Mouse (Mus musculus) E14TG2a.4 (cell line): ENCODE data around the gene Crk.

Experiments used
- H3K27me3 ChIP-seq: 2 replicates; pipeline ENCODE4 v1.6.1; 2014; ENCODE audit warnings: low read length, control low read depth; ENCODE audit not compliant: insufficient read depth
- H3K36me3 ChIP-seq: 2 replicates; pipeline ENCODE4 v1.6.1; 2014; ENCODE audit warnings: low read length, control low read depth; ENCODE audit not compliant: insufficient read depth
- H3K4me1 ChIP-seq: replicated peaks from 2 replicates; pipeline ENCODE4 v1.6.1; 2014; ENCODE audit warnings: low read depth, low read length, control low read depth
- H3K4me3 ChIP-seq: replicated peaks from 2 replicates; pipeline ENCODE4 v1.5.1; 2014; ENCODE audit warnings: mild to moderate bottlenecking, low read length
- H3K9me3 ChIP-seq: 2 replicates; pipeline ENCODE4 v1.6.1; 2014; ENCODE audit warnings: low read length, control low read depth
- CTCF ChIP-seq: conservative IDR thresholded peaks from 2 replicates; pipeline ENCODE4 v1.5.1; 2014; ENCODE audit warnings: low read length
- NANOG ChIP-seq: IDR thresholded peaks from 2 replicates; pipeline ENCODE4 v1.6.1; 2014; ENCODE audit warnings: borderline replicate concordance, low read length, mixed read lengths
- POU5F1 ChIP-seq: IDR thresholded peaks from 2 replicates; pipeline ENCODE4 v1.6.1; 2014; ENCODE audit warnings: low read length, borderline replicate concordance

Crk gene

GRCm38 (mm10) chr11:75658996-75659750 lies 19.9 kb upstream of the Crk start:
- H3K27me3 ChIP-seq, result 0 out of 2 replicates have a peak, but pooled peaks cover 4% of the 10 kb centered on the region
- H3K4me3 ChIP-seq, result no peak overlapping the region
- H3K36me3 ChIP-seq, result peaks cover 68% of the 10 kb centered on the region
- TF ChIP-seq NANOG (no peak), CTCF (no peak), POU5F1 (no peak)
- H3K4me1 ChIP-seq, result peaks cover 57% of the 10 kb centered on the region
- no peaks in the 10 kb centered on the region for H3K9me3 ChIP-seq

DNA sequence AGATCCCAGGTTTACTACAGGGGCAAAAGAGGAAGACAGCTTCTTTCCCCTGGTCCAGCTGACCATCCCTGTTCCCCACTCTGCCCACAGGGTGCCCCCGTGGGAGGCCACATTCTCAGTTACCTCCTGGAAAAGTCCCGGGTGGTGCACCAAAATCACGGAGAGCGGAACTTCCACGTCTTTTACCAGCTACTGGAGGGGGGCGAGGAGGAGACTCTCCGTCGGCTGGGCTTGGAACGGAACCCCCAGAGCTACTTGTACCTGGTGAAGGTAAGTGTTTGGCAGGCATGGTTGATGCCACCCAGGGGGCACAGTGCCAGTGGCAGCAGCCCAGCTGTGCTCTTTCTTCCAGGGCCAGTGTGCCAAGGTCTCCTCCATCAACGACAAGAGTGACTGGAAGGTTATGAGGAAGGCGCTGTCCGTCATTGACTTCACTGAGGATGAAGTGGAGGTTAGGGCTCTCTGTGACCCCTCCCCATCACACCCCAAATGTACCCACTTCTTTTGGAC lies 18.9 kb upstream of the Crk start:
- Histone ChIP-seq H3K4me3 (no peak overlapping the region), H3K4me1 (peaks cover 52% of the 10 kb centered on the region), H3K27me3 (no peaks in the 10 kb centered on the region), H3K9me3 (no peaks in the 10 kb centered on the region), H3K36me3 (peaks cover 75% of the 10 kb centered on the region)
- no peak for TF ChIP-seq CTCF
- no peak for TF ChIP-seq NANOG
- TF ChIP-seq POU5F1, result no peak

- H3K27me3 ChIP-seq, result no peaks in the 10 kb centered on the region
- peaks cover 54% of the 10 kb centered on the region for H3K4me1 ChIP-seq
- no peak for TF ChIP-seq CTCF
- TF ChIP-seq POU5F1, result no peak
- TF ChIP-seq NANOG, result no peak
- no peak overlapping the region for H3K4me3 ChIP-seq
- H3K9me3 ChIP-seq, result no peaks in the 10 kb centered on the region
- peaks cover 86% of the 10 kb centered on the region for H3K36me3 ChIP-seq
Measured at GRCm38 (mm10) chr11:75660941-75661800, 17.9 kb upstream of the Crk start.

- H3K36me3 ChIP-seq, result peaks cover 93% of the 10 kb centered on the region
- H3K4me3 ChIP-seq, result no peak overlapping the region
- no peaks in the 10 kb centered on the region for H3K27me3 ChIP-seq
- H3K4me1 ChIP-seq, result peaks cover 44% of the 10 kb centered on the region
- TF ChIP-seq NANOG (no peak), CTCF (no peak), POU5F1 (no peak)
- H3K9me3 ChIP-seq, result no peaks in the 10 kb centered on the region
Measured at GRCm38 (mm10) chr11:75662131-75662530, 16.9 kb upstream of the Crk start.

GRCm38 (mm10) chr11:75666296-75666695 lies 12.8 kb upstream of the Crk start:
- Histone ChIP-seq H3K36me3 (peaks cover 93% of the 10 kb centered on the region), H3K27me3 (no peaks in the 10 kb centered on the region), H3K4me3 (no peak overlapping the region), H3K4me1 (peaks cover 41% of the 10 kb centered on the region), H3K9me3 (no peaks in the 10 kb centered on the region)
- no peak for TF ChIP-seq NANOG
- no peak for TF ChIP-seq POU5F1
- TF ChIP-seq CTCF, result no peak

DNA sequence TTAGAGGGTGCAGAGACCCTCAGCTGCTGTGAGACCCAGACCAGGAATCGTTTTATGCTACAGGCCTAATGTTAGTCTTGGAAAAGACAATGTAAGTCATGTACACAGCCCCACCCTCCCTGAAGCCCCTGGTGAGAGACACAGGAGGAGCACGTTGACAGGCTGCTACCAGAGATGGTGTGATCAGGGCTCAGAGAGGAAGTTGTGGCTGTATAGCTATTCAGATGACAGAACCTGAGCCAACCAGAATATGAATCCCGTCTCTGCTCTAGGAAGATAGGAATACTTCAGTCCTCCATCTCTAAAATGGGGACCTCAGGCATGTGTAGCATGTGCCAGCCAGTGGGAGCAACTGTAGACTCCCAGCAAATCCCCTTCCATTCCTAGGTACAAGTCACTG lies 10.4 kb upstream of the Crk start:
- H3K36me3 ChIP-seq, result peaks cover 95% of the 10 kb centered on the region
- H3K27me3 ChIP-seq, result no peaks in the 10 kb centered on the region
- H3K9me3 ChIP-seq, result no peaks in the 10 kb centered on the region
- no peak overlapping the region for H3K4me3 ChIP-seq
- no peak for TF ChIP-seq CTCF
- TF ChIP-seq NANOG, result no peak
- TF ChIP-seq POU5F1, result no peak
- H3K4me1 ChIP-seq, result peaks cover 49% of the 10 kb centered on the region

DNA sequence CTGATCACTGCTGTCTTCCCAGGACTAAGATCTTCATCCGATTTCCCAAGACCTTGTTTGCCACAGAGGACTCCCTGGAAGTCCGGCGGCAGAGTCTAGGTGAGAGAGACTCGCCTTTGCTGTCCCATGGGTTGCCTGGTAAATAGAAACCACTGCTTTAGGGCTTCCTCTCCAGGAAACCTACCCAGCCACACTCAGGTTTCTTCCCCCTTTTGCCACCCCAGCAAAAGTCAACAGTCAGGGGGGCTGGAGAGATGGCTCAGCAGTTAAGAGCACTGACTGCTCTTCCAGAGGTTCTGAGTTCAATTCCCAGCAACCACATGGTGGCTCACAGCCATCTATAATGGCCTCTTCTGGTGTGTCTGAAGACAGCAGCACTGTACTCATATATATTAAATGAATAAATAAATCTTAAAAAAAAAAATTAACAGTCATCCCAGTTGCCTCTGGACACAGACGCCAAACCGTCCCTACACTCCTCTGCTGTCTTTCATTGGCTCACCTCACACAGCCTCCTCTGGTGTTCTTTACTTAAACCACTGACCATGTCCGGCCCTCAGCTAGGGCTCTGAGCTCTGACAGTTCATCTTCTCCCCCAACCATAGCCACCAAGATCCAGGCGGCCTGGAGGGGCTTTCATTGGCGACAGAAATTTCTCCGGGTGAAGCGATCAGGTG lies 9.7 kb upstream of the Crk start:
- Histone ChIP-seq H3K4me3 (no peak overlapping the region), H3K27me3 (no peaks in the 10 kb centered on the region), H3K4me1 (peaks cover 46% of the 10 kb centered on the region), H3K36me3 (peaks cover 96% of the 10 kb centered on the region), H3K9me3 (no peaks in the 10 kb centered on the region)
- TF ChIP-seq CTCF (no peak), POU5F1 (no peak), NANOG (no peak)

- TF ChIP-seq NANOG (no peak), CTCF (no peak), POU5F1 (no peak)
- Histone ChIP-seq H3K4me1 (peaks cover 43% of the 10 kb centered on the region), H3K27me3 (no peaks in the 10 kb centered on the region), H3K9me3 (no peaks in the 10 kb centered on the region), H3K4me3 (no peak overlapping the region), H3K36me3 (peaks cover 93% of the 10 kb centered on the region)
Measured at GRCm38 (mm10) chr11:75669853-75670200, 9.2 kb upstream of the Crk start.
